Mouse (Mus musculus): Measurements from ENCODE around the gene Nr1d1. TPM values are rescaled to one million over a fixed set of nuclear protein-coding genes. Genes with fewer than 3 reads are reported as not detected.

Nr1d1 gene
- total and polyA plus RNA-seq, 3 experiments, result 0.17 to 1.4 (median 0.25) TPM

- in situ Hi-C loops (cut with MboI; ENCODE audit: low pct_ligation_motif_present, low pct_unique_long_range_greater_than_20kb, low sequenced_read_pairs) (no loop called here), dilution Hi-C loops (cut with MboI; ENCODE audit: extremely low pct_ligation_motif_present, extremely low pct_unique_long_range_greater_than_20kb, low sequenced_read_pairs) (no loop called here)
- Histone ChIP-seq H3K9me3 (replicated peaks; ENCODE audit: low read length) (no peaks in the 10 kb centered on the region), H3K4me1 (ENCODE audit: control insufficient read depth in 1 of 2, insufficient read depth in 2 of 2) (peaks cover 6 to 31% of the 10 kb centered on the region in 2 experiments), H3K79me2 (replicated peaks; ENCODE audit: control insufficient read depth, extremely low read depth, insufficient read depth, poor library complexity, severe bottlenecking) (no peaks in the 10 kb centered on the region), H3K4me2 (ENCODE audit: insufficient read depth, low read depth, poor library complexity, severe bottlenecking) (no peak overlapping the region), H3K4me3 (replicated peaks in 1 of 3; ENCODE audit: low read depth in 2 of 3, low read length in 2 of 3, poor library complexity in 1 of 3) (no peak overlapping the region), H3K27ac (ENCODE audit: insufficient read depth, low read depth) (no peak overlapping the region), H3K27me3 (replicated peaks) (no peaks in the 10 kb centered on the region), H3K9ac (ENCODE audit: insufficient read depth, low read depth) (no peak overlapping the region), H3K36me3 (replicated peaks in 1 of 2; ENCODE audit: control insufficient read depth in 1 of 2, insufficient read depth in 1 of 2, low read length in 1 of 2) (peaks cover 0 to 4% of the 10 kb centered on the region in 2 experiments)
- DNase-seq (ENCODE audit: extremely low read depth), result no peak
- no peak for TF ChIP-seq SMC3 (IDR thresholded peaks at IDR 0.05; ENCODE audit: low read depth, low read length)
- TF ChIP-seq PAX5 (IDR thresholded peaks at IDR 0.05; ENCODE audit: low read length), result no peak
- no peak for TF ChIP-seq TBP (conservative IDR thresholded peaks at IDR 0.05; ENCODE audit: low read depth, low read length)
These were observed 11.7 kb downstream of the Nr1d1 start for GRCm38 (mm10) chr11:98763502-98763861.

- H3K79me2 ChIP-seq (replicated peaks; ENCODE audit: control insufficient read depth, extremely low read depth, insufficient read depth, poor library complexity, severe bottlenecking), result no peaks in the 10 kb centered on the region
- H3K4me3 ChIP-seq (replicated peaks in 1 of 3; ENCODE audit: low read depth in 2 of 3, low read length in 2 of 3, poor library complexity in 1 of 3), result no peak overlapping the region
- dilution Hi-C loops (cut with MboI; ENCODE audit: extremely low pct_ligation_motif_present, extremely low pct_unique_long_range_greater_than_20kb, low sequenced_read_pairs) (no loop called here), in situ Hi-C loops (cut with MboI; ENCODE audit: low pct_ligation_motif_present, low pct_unique_long_range_greater_than_20kb, low sequenced_read_pairs) (no loop called here)
- DNase-seq (ENCODE audit: extremely low read depth), result no peak
- H3K9me3 ChIP-seq (replicated peaks; ENCODE audit: low read length), result no peaks in the 10 kb centered on the region
- H3K4me2 ChIP-seq (ENCODE audit: insufficient read depth, low read depth, poor library complexity, severe bottlenecking), result no peak overlapping the region
- H3K4me1 ChIP-seq (ENCODE audit: control insufficient read depth in 1 of 2, insufficient read depth in 2 of 2), result peaks cover 6 to 28% of the 10 kb centered on the region in 2 experiments
- H3K27me3 ChIP-seq (replicated peaks), result no peaks in the 10 kb centered on the region
- H3K36me3 ChIP-seq (replicated peaks in 1 of 2; ENCODE audit: control insufficient read depth in 1 of 2, insufficient read depth in 1 of 2, low read length in 1 of 2), result peaks cover 0 to 1% of the 10 kb centered on the region in 2 experiments
- no peak overlapping the region for H3K27ac ChIP-seq (ENCODE audit: insufficient read depth, low read depth)
- no peak overlapping the region for H3K9ac ChIP-seq (ENCODE audit: insufficient read depth, low read depth)
- no peak for TF ChIP-seq USF2 (conservative IDR thresholded peaks at IDR 0.05; ENCODE audit: low read depth, low read length)
- TF ChIP-seq TCF12 (IDR thresholded peaks at IDR 0.05; ENCODE audit: low read depth, low read length), result no peak
- peak in 1 of 2 experiments; percentile 83; a peak in 2 of 4 replicates for TF ChIP-seq CTCF (conservative IDR thresholded peaks at IDR 0.05 in 1 of 2, IDR thresholded peaks at IDR 0.05 in 1 of 2; ENCODE audit: low read depth in 2 of 2, low read length in 2 of 2)
- no peak for TF ChIP-seq UBTF (IDR thresholded peaks at IDR 0.05; ENCODE audit: low read depth, low read length)
- TF ChIP-seq RAD21 (IDR thresholded peaks at IDR 0.05; ENCODE audit: low read depth, low read length), result peak; percentile 59
- peak; percentile 83; the same call in 1 of the 2 replicates for TF ChIP-seq MAZ (IDR thresholded peaks at IDR 0.05; ENCODE audit: low read depth, low read length)
- TF ChIP-seq IRF4 (IDR thresholded peaks at IDR 0.05; ENCODE audit: low read depth, low read length), result no peak
- TF ChIP-seq CHD2 (IDR thresholded peaks at IDR 0.05; ENCODE audit: low read length), result no peak
- no peak for TF ChIP-seq GABPA (IDR thresholded peaks at IDR 0.05; ENCODE audit: insufficient replicate concordance, low read depth, low read length)
- TF ChIP-seq SIN3A (IDR thresholded peaks at IDR 0.05; ENCODE audit: low read length), result no peak
- no peak for TF ChIP-seq ZC3H11A (IDR thresholded peaks at IDR 0.05; ENCODE audit: low read depth, low read length)
- no peak for TF ChIP-seq PAX5 (IDR thresholded peaks at IDR 0.05; ENCODE audit: low read length)
- TF ChIP-seq SMC3 (IDR thresholded peaks at IDR 0.05; ENCODE audit: low read depth, low read length), result peak; percentile 86
- no peak for TF ChIP-seq JUND (conservative IDR thresholded peaks at IDR 0.05; ENCODE audit: low read depth, low read length)
These were observed 12.2 kb downstream of the Nr1d1 start for GRCm38 (mm10) chr11:98762756-98763501.
